Mouse (Mus musculus) granulocyte monocyte progenitor cell, adult 5-6 weeks (primary cell): Measurements from ENCODE around the gene Tm9sf3. TPM values are rescaled to one million over a fixed set of nuclear protein-coding genes. Genes with fewer than 3 reads are reported as not detected.
"Not testable (repeated sequence)": the region's sequence is repeated elsewhere in the genome, so short reads cannot be mapped to it uniquely, and the experiment has no call there.

Experiments
- ATAC-seq: replicated peaks from 2 replicates; pipeline ENCODE4 v1.8.0; 2016; ENCODE audit warnings: mild to moderate bottlenecking, moderate TSS enrichment, inconsistent platforms; ENCODE audit not compliant: poor library complexity, severe bottlenecking
- total RNA-seq, 2 experiments: library from RNA; stranded (forward) in 1 of 2; stranded (reverse) in 1 of 2; fragments of 200-712, 200-1000 nt in 1 of 2; fragments of >200 nt in 1 of 2; fragmentation: Nextera tagmentation in 1 of 2; gene quantifications; 2 replicates each; pipeline ENCODE4 v1.2.3; 2014 to 2017

The Tm9sf3 gene
- total RNA-seq (2014; fragmentation: Nextera tagmentation), result 133 TPM in 2 replicates
- 296 and 339 TPM in 2 replicates for total RNA-seq (2017)

DNA sequence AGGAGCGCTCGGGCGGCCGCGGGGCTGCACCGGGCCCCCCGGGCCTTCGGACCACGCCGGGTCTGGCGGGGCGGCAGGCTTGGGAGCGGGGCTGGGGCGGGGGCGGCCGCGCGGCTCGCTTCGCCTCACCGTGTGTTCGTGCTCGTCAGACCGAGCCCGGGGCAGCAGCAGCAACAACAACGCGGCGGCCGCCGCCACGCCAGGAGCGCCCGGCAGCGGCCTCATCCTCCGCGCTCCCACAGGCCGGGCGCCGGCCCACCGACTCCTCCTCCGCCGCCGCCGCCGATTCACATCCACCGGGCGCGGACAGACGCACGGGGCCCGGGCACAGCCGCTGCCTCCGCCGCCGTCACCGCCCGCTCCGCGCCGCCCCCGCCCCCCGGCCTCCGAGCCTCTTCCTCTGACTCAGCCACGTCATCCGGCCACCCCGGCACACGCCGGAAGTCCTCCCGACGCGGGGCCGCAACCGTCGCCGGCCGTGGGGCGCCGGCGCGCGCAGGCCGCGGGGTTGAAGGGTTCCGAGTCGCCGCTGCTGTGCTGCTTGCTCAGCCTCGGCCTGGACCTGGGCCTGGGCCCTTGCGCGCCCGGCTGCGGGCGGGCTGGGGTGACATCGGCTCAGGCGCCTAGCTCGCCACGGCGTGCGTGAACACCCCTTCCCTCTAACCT is at the start of gene Tm9sf3:
TSS of gene Tm9sf3 (minus strand) at position 368 of the 666 bp plus-strand sequence.
- peak; percentile 74 for ATAC-seq

DNA sequence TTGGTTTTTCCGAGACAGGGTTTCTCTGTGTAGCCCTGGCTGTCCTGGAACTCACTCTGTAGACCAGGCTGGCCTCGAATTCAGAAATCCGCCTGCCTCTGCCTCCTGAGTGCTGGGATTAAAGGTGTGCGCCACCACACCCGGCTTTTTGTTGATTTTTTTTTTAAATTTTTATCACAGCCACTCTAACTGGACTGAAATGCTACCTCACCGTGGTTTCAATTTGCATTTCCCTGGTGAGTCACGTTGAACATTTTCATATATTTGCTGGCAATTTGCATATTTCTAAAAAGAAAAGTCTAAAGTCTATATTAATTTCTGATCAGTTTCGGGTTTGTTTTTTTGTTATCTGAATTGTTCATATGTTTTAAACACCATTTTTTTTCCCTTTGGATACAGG is 48.8 kb upstream of the Tm9sf3 start:
- ATAC-seq, result not testable (repeated sequence)

- ATAC-seq, result no peak
These were observed 48.2 kb upstream of the Tm9sf3 start for GRCm38 (mm10) chr19:41312027-41312426.

GRCm38 (mm10) chr19:41310971-41311703 is 47.3 kb upstream of the Tm9sf3 start:
- ATAC-seq, result peak; percentile 74

DNA sequence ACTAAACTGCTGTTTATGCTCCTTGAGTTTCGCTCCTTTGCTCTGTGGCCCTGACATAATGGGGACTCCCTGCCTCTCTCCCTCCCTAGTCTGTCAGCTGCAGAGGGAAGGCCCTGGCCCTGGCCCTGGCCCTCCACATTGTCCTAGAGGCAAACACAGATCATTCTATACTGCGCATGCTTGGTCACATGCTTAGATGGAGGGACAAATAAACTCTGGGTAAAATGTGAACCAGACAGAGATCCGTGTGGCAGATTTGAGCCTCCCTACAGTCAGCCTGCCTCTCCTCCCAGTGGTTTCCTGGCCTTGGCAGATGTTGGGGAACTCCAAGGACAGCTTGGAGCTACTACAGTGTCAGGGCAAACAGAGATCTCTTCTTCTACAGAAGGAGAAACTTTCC is 40.1 kb upstream of the Tm9sf3 start:
- no peak for ATAC-seq

DNA sequence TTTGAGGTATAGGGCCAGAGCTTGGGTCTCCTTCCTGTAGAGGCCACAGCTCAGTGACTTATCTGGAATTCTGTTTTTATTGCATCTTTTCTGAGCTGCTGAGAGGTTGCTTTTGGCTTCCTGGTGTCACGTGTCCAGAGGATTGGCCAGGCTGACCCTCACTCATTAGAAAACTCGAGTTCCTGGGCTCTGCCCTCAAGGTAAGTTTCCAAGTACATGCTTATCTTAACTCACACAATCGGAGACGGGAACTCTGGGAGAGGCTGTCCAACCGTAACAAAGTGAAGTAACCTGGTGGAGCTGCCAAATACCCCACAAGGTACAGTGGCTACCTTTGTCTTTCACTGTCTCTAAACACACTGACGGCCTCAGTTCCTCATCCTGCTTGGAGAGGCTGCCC is 39.6 kb upstream of the Tm9sf3 start:
- ATAC-seq, result no peak

DNA sequence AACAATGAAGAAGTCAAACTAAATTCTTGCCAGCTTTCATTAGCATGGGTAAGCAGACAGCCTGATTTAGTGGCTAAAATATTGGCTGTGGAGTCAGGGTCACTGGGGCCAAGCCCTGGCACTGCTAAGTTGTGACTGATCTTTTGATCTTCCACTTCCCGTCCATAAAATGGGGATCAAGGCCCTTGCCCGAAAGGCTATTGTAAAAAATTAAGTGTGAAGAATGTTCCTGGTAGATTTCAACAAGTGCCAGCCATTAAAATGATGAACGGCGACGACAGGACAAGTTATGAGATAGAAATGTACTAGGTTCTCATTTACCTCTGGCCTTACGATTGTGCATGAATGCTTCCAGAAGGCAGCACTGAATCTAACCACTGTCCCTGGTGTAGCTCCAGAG is 38.1 kb upstream of the Tm9sf3 start:
- no peak for ATAC-seq

DNA sequence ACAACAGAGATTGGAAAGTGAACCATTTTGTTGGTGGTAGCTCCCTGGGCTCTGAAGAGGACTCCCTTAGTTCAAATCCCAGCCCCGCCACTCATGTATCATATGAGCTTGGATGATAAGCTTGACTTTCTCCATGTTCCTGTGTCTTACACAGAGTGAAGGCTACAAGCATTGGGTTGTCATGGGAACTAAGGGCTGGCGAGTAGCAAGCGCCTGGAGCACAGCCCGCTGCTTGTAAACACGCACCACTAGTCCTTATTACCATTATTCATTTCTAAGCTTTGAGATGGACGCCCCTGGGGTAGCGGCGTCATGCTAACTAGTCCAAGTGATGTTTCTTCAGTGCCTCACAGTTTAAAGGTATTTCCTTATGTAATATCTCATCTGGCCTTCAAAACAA is 35.6 kb upstream of the Tm9sf3 start:
- no peak for ATAC-seq

GRCm38 (mm10) chr19:41290952-41291619 is 27.3 kb upstream of the Tm9sf3 start:
- ATAC-seq, result peak; percentile 67

- ATAC-seq, result no peak
These were observed 24.8 kb upstream of the Tm9sf3 start for GRCm38 (mm10) chr19:41288568-41288967.

DNA sequence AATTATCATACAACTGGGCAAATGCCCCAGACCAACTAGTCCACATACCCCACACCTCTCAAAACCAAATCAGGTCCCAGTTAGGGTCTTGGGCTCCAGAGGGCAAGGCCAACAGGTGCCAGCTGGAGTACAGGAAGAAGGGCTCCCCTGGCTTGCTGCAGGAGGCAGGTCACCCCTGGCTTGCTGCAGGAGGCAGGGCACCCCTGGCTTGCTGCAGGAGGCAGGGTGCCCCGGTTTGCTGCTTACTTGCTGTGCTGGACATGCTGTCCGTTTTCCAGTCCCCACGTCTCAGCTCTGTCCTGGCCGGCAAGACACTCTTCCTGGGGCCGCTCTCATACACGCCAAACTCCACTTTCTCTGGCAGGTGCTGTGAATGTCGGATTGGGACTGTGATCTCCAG is 23.4 kb upstream of the Tm9sf3 start:
- no peak for ATAC-seq

GRCm38 (mm10) chr19:41284515-41284914 is 20.7 kb upstream of the Tm9sf3 start:
- no peak for ATAC-seq

DNA sequence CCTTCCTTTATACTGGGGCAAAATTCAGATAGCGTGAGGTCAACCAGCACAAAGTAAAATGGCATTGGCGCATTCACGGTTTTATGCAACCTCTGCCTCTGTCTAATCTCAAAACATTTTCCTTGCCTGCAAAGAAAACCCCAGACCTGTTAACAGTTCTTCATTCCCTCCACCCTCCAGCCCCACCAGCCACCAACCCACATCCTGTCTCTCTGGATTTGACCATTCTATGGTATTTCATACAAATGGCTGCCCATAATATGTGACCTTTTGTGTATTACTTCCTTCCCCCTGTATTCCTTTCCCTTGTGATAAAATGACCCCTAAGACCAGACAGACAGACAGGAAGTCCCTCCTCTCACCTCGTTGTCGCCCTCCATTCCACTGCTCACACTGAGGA is 18.9 kb upstream of the Tm9sf3 start:
- peak; percentile 77 for ATAC-seq

DNA sequence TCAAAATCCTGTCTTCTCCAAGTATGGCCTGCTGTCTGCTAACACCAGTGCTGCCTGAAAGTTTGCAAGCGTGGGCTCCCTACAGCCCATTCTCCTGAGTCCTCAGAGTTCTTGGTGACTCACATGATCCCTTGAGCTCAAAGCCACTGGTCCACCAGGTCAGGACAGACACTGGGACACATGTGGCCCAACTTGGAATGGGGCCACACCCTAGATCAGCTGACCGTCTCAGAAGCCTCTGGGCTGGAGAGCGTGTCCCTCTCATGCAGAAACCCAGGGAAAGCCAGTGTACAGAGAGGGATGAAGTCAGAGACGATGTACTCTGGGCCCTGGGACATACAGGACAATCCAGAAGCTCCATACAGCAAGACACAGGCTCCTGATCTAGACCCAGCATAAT is 18.4 kb upstream of the Tm9sf3 start:
- no peak for ATAC-seq

- ATAC-seq, result no peak
These were observed 16.0 kb upstream of the Tm9sf3 start for GRCm38 (mm10) chr19:41279724-41280244.

DNA sequence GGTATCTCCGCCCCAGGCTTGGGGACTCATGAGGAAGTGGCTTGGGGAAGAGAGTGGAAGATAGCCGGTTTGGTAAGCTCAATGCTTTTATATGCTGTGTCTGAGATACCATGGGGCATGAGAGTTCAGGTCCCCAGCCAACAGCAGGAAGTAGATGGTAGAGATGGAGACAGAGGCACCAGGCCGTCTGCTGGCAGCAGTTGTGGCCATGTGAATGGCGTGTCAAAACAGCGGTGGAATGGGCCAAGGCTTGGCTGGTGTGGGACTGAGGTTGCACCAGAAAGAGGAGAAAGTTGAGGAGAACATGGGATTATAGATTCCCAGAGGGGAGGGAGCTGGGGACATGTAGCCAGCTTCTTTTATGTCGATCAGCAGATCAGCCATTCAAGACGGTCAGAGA is 14.8 kb upstream of the Tm9sf3 start:
- 0 out of 2 replicates have a peak, but pooled peaks have one; percentile 15 for ATAC-seq

GRCm38 (mm10) chr19:41275588-41275987 is 11.8 kb upstream of the Tm9sf3 start:
- no peak for ATAC-seq

DNA sequence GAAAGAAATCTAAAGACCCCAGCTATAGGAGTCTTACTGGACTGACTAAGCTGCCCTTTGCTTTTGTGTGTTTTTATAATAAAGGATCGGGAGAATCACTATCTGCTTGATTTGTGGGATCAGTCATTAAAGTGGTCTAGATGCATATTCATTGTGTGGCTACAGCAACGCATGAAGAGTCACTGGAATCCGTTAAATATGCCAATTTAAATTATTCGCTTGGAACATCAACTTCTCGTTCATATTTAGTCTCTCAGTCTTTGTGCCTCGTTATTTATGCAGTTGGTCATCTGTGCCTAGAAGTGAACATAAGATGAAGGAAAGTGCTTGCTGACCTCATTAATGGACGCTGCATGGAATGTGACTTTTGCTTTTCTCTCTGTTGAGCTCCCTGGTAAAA is 7.1 kb upstream of the Tm9sf3 start:
- ATAC-seq, result no peak

GRCm38 (mm10) chr19:41270151-41270727 is 6.4 kb upstream of the Tm9sf3 start:
- ATAC-seq, result no peak

DNA sequence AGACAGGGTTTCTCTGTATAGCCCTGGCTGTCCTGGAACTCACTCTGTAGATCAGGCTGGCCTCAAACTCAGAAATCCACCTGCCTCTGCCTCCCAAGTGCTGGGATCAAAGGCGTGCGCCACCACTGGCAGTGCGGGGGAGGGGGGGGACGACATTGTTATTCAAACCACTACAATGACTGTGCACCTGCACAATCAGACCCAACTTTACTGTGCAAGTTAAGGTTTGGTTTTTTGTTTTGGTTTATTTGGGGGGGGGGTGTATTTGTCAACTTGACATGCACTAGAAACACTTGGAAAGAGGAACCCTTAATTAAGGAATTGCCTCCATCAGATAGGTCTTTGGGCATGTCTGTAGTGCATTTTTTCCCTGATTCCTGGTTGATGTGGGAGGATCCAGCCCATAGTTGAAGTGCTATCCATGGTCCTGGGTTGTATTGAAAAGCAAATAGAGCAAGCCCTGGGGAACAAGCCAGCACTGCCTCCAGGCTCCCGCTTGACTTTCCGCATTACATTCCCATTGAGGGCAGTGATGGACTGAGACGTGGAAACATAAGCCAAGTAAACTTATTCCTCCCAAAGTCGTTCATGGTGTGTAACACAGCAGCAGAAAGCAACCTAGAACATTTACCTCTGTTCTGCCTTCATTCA is 2.6 kb upstream of the Tm9sf3 start:
- ATAC-seq, result no peak
